Mouse (Mus musculus): Measurements from ENCODE around the gene Arhgef19. TPM values are rescaled to one million over a fixed set of nuclear protein-coding genes. Genes with fewer than 3 reads are reported as not detected.
A peak's percentile ranks its signal among the peaks of the same experiment; 100 is the strongest.

Gene Arhgef19
- 2.1 and 3.1 TPM in 2 replicates for polyA plus RNA-seq (2014; fragmentation: Nextera tagmentation; extraction: Ambion mirVana)

- Histone ChIP-seq H3K27ac (ENCODE audit: low read depth, low read length) (no peak within 1 kb of the TSS), H3K27me3 (ENCODE audit: control insufficient read depth, insufficient read depth, low read length) (peaks cover 62% of the 10 kb centered on the region), H3K9ac (ENCODE audit: low read depth, low read length) (no peak within 1 kb of the TSS), H3K4me1 (replicated peaks; ENCODE audit: control insufficient read depth, insufficient read depth, low read length) (peaks cover 11% of the 10 kb centered on the region), H3K9me3 (ENCODE audit: control insufficient read depth, low read length) (no peaks in the 10 kb centered on the region), H3K36me3 (ENCODE audit: control insufficient read depth, insufficient read depth, low read length) (no peaks in the 10 kb centered on the region), H3K4me2 (replicated peaks; ENCODE audit: low read depth, low read length) (peak within 1 kb of the TSS; percentile 40), H3K4me3 (ENCODE audit: low read depth, low read length) (peak within 1 kb of the TSS; percentile 28)
- 3% methylated on average over 31 of the region's 31 CpGs for WGBS
- ATAC-seq (ENCODE audit: low FRiP score), result peak; percentile 91
- peak; percentile 85 for DNase-seq (ENCODE audit: low spot score)
Measured at GRCm38 (mm10) chr4:141239388-141240125, at the start of gene Arhgef19. Gene Arhgef19 (plus strand): TSS chr4:141239499.

- Histone ChIP-seq H3K27ac (ENCODE audit: low read depth, low read length) (no peak overlapping the region), H3K9ac (ENCODE audit: low read depth, low read length) (no peak overlapping the region), H3K4me1 (replicated peaks; ENCODE audit: control insufficient read depth, insufficient read depth, low read length) (no peaks in the 10 kb centered on the region), H3K9me3 (ENCODE audit: control insufficient read depth, low read length) (no peaks in the 10 kb centered on the region), H3K4me2 (replicated peaks; ENCODE audit: low read depth, low read length) (no peak overlapping the region), H3K4me3 (ENCODE audit: low read depth, low read length) (no peak overlapping the region), H3K27me3 (ENCODE audit: control insufficient read depth, insufficient read depth, low read length) (no peaks in the 10 kb centered on the region), H3K36me3 (ENCODE audit: control insufficient read depth, insufficient read depth, low read length) (no peaks in the 10 kb centered on the region; the same call in 1 of the 2 replicates)
- WGBS, result 93% methylated on average over 7 of the region's 7 CpGs
- DNase-seq (ENCODE audit: low spot score), result no peak
- no peak for ATAC-seq (ENCODE audit: low FRiP score)
Measured at GRCm38 (mm10) chr4:141191294-141191693, 48.0 kb upstream of the Arhgef19 start.

- ATAC-seq (ENCODE audit: low FRiP score) (no peak), DNase-seq (ENCODE audit: low spot score) (no peak)
- H3K4me1 ChIP-seq (replicated peaks; ENCODE audit: control insufficient read depth, insufficient read depth, low read length), result no peaks in the 10 kb centered on the region
- H3K36me3 ChIP-seq (ENCODE audit: control insufficient read depth, insufficient read depth, low read length), result peaks cover 10% of the 10 kb centered on the region
- WGBS, result 92% methylated on average over 6 of the region's 6 CpGs
- no peaks in the 10 kb centered on the region for H3K9me3 ChIP-seq (ENCODE audit: control insufficient read depth, low read length)
- no peak overlapping the region for H3K4me3 ChIP-seq (ENCODE audit: low read depth, low read length)
- no peak overlapping the region for H3K27ac ChIP-seq (ENCODE audit: low read depth, low read length)
- no peak overlapping the region for H3K4me2 ChIP-seq (replicated peaks; ENCODE audit: low read depth, low read length)
- H3K9ac ChIP-seq (ENCODE audit: low read depth, low read length), result no peak overlapping the region
- H3K27me3 ChIP-seq (ENCODE audit: control insufficient read depth, insufficient read depth, low read length), result no peaks in the 10 kb centered on the region
Measured at GRCm38 (mm10) chr4:141194553-141194952, 44.7 kb upstream of the Arhgef19 start.

GRCm38 (mm10) chr4:141196981-141197685, 42.2 kb upstream of the Arhgef19 start:
- Histone ChIP-seq H3K9ac (ENCODE audit: low read depth, low read length) (no peak overlapping the region), H3K9me3 (ENCODE audit: control insufficient read depth, low read length) (no peaks in the 10 kb centered on the region), H3K4me2 (replicated peaks; ENCODE audit: low read depth, low read length) (no peak overlapping the region), H3K27me3 (ENCODE audit: control insufficient read depth, insufficient read depth, low read length) (no peaks in the 10 kb centered on the region), H3K4me3 (ENCODE audit: low read depth, low read length) (no peak overlapping the region), H3K27ac (ENCODE audit: low read depth, low read length) (no peak overlapping the region), H3K36me3 (ENCODE audit: control insufficient read depth, insufficient read depth, low read length) (peaks cover 10% of the 10 kb centered on the region; the same call in 1 of the 2 replicates), H3K4me1 (replicated peaks; ENCODE audit: control insufficient read depth, insufficient read depth, low read length) (no peaks in the 10 kb centered on the region)
- 94% methylated on average over 13 of the region's 13 CpGs for WGBS
- ATAC-seq (ENCODE audit: low FRiP score) (no peak), DNase-seq (ENCODE audit: low spot score) (no peak)

- Histone ChIP-seq H3K9me3 (ENCODE audit: control insufficient read depth, low read length) (no peaks in the 10 kb centered on the region), H3K4me2 (replicated peaks; ENCODE audit: low read depth, low read length) (no peak overlapping the region), H3K27me3 (ENCODE audit: control insufficient read depth, insufficient read depth, low read length) (no peaks in the 10 kb centered on the region), H3K4me1 (replicated peaks; ENCODE audit: control insufficient read depth, insufficient read depth, low read length) (no peaks in the 10 kb centered on the region), H3K9ac (ENCODE audit: low read depth, low read length) (no peak overlapping the region), H3K36me3 (ENCODE audit: control insufficient read depth, insufficient read depth, low read length) (peaks cover 10% of the 10 kb centered on the region; the same call in 1 of the 2 replicates), H3K27ac (ENCODE audit: low read depth, low read length) (no peak overlapping the region), H3K4me3 (ENCODE audit: low read depth, low read length) (no peak overlapping the region)
- DNase-seq (ENCODE audit: low spot score) (no peak), ATAC-seq (ENCODE audit: low FRiP score) (no peak)
- 95% methylated on average over 9 of the region's 13 CpGs for WGBS
Measured at GRCm38 (mm10) chr4:141197686-141198035, 41.6 kb upstream of the Arhgef19 start.

GRCm38 (mm10) chr4:141200906-141201305, 38.4 kb upstream of the Arhgef19 start:
- Histone ChIP-seq H3K9ac (ENCODE audit: low read depth, low read length) (no peak overlapping the region), H3K27ac (ENCODE audit: low read depth, low read length) (no peak overlapping the region), H3K36me3 (ENCODE audit: control insufficient read depth, insufficient read depth, low read length) (peaks cover 10% of the 10 kb centered on the region; the same call in 1 of the 2 replicates), H3K4me3 (ENCODE audit: low read depth, low read length) (no peak overlapping the region), H3K4me2 (replicated peaks; ENCODE audit: low read depth, low read length) (no peak overlapping the region), H3K27me3 (ENCODE audit: control insufficient read depth, insufficient read depth, low read length) (no peaks in the 10 kb centered on the region), H3K4me1 (replicated peaks; ENCODE audit: control insufficient read depth, insufficient read depth, low read length) (no peaks in the 10 kb centered on the region), H3K9me3 (ENCODE audit: control insufficient read depth, low read length) (no peaks in the 10 kb centered on the region)
- no peak for DNase-seq (ENCODE audit: low spot score)
- 80% methylated on average over 11 of the region's 11 CpGs for WGBS
- no peak for ATAC-seq (ENCODE audit: low FRiP score)

- H3K27ac ChIP-seq (ENCODE audit: low read depth, low read length), result no peak overlapping the region
- no peaks in the 10 kb centered on the region for H3K27me3 ChIP-seq (ENCODE audit: control insufficient read depth, insufficient read depth, low read length)
- H3K9ac ChIP-seq (ENCODE audit: low read depth, low read length), result no peak overlapping the region
- no peak overlapping the region for H3K4me2 ChIP-seq (replicated peaks; ENCODE audit: low read depth, low read length)
- 94% methylated on average over 6 of the region's 6 CpGs for WGBS
- DNase-seq (ENCODE audit: low spot score) (no peak), ATAC-seq (ENCODE audit: low FRiP score) (no peak)
- peaks cover 9% of the 10 kb centered on the region; the same call in 1 of the 2 replicates for H3K36me3 ChIP-seq (ENCODE audit: control insufficient read depth, insufficient read depth, low read length)
- no peaks in the 10 kb centered on the region for H3K4me1 ChIP-seq (replicated peaks; ENCODE audit: control insufficient read depth, insufficient read depth, low read length)
- H3K9me3 ChIP-seq (ENCODE audit: control insufficient read depth, low read length), result no peaks in the 10 kb centered on the region
- no peak overlapping the region for H3K4me3 ChIP-seq (ENCODE audit: low read depth, low read length)
Measured at GRCm38 (mm10) chr4:141202192-141202591, 37.1 kb upstream of the Arhgef19 start.

GRCm38 (mm10) chr4:141204580-141205061, 34.7 kb upstream of the Arhgef19 start:
- H3K36me3 ChIP-seq (ENCODE audit: control insufficient read depth, insufficient read depth, low read length), result no peaks in the 10 kb centered on the region
- no peak overlapping the region for H3K27ac ChIP-seq (ENCODE audit: low read depth, low read length)
- no peaks in the 10 kb centered on the region for H3K4me1 ChIP-seq (replicated peaks; ENCODE audit: control insufficient read depth, insufficient read depth, low read length)
- no peaks in the 10 kb centered on the region for H3K27me3 ChIP-seq (ENCODE audit: control insufficient read depth, insufficient read depth, low read length)
- no peaks in the 10 kb centered on the region for H3K9me3 ChIP-seq (ENCODE audit: control insufficient read depth, low read length)
- H3K4me2 ChIP-seq (replicated peaks; ENCODE audit: low read depth, low read length), result no peak overlapping the region
- 73% methylated on average over 4 of the region's 4 CpGs for WGBS
- no peak overlapping the region for H3K4me3 ChIP-seq (ENCODE audit: low read depth, low read length)
- no peak for DNase-seq (ENCODE audit: low spot score)
- H3K9ac ChIP-seq (ENCODE audit: low read depth, low read length), result no peak overlapping the region
- no peak for ATAC-seq (ENCODE audit: low FRiP score)
